Mouse (Mus musculus) spleen, adult 18-20 months (tissue): ENCODE data around the gene Atp2a1.
"Not testable (repeated sequence)": the region's sequence is repeated elsewhere in the genome, so short reads cannot be mapped to it uniquely, and the experiment has no call there.

Experiments used
- DNase-seq, 2 experiments: peaks; one replicate each; pipeline ENCODE4 v3.0.0; 2022; ENCODE audit warnings: mixed read lengths in 2 of 2

Atp2a1 gene

GRCm38 (mm10) chr7:126463004-126463403 lies at the start of gene Atp2a1:
Gene Atp2a1 (minus strand): TSS chr7:126463108.
- DNase-seq, result no peak

GRCm38 (mm10) chr7:126511287-126511686 lies 48.4 kb upstream of the Atp2a1 start:
- DNase-seq, result no peak

GRCm38 (mm10) chr7:126507126-126507778 lies 44.3 kb upstream of the Atp2a1 start:
- no peak for DNase-seq

- no peak for DNase-seq
Measured at GRCm38 (mm10) chr7:126504913-126505312, 42.0 kb upstream of the Atp2a1 start.

- DNase-seq, result peak; percentile 98
Measured at GRCm38 (mm10) chr7:126503273-126503878, 40.5 kb upstream of the Atp2a1 start, which contains the start of gene Atxn2l. Gene Atxn2l (minus strand): TSS chr7:126503437.

GRCm38 (mm10) chr7:126502751-126503150 lies 39.8 kb upstream of the Atp2a1 start:
- DNase-seq, result no peak

GRCm38 (mm10) chr7:126502023-126502741 lies 39.3 kb upstream of the Atp2a1 start:
- DNase-seq, result peak; percentile 81 to 87

- DNase-seq, result no peak
Measured at GRCm38 (mm10) chr7:126501684-126502022, 38.7 kb upstream of the Atp2a1 start.

GRCm38 (mm10) chr7:126499416-126499815 lies 36.5 kb upstream of the Atp2a1 start:
- no peak for DNase-seq

- no peak for DNase-seq
Measured at GRCm38 (mm10) chr7:126497966-126498365, 35.1 kb upstream of the Atp2a1 start.

- DNase-seq, result no peak
Measured at GRCm38 (mm10) chr7:126496475-126496874, 33.6 kb upstream of the Atp2a1 start.

- DNase-seq, result no peak
Measured at GRCm38 (mm10) chr7:126494120-126494519, 31.2 kb upstream of the Atp2a1 start.

- no peak for DNase-seq
Measured at GRCm38 (mm10) chr7:126491973-126492372, 29.1 kb upstream of the Atp2a1 start.

- no peak for DNase-seq
Measured at GRCm38 (mm10) chr7:126491005-126491404, 28.1 kb upstream of the Atp2a1 start.

GRCm38 (mm10) chr7:126487617-126488385 lies 24.9 kb upstream of the Atp2a1 start:
- not testable (repeated sequence) for DNase-seq

GRCm38 (mm10) chr7:126487052-126487483 lies 24.2 kb upstream of the Atp2a1 start, which contains the start of gene Tufm:
Gene Tufm (plus strand): TSS chr7:126487361.
- peak; percentile 81 to 90 for DNase-seq

- peak; percentile 64 to 68 for DNase-seq
Measured at GRCm38 (mm10) chr7:126482392-126482871, 19.5 kb upstream of the Atp2a1 start.

- DNase-seq, result no peak
Measured at GRCm38 (mm10) chr7:126481699-126482098, 18.8 kb upstream of the Atp2a1 start.

GRCm38 (mm10) chr7:126474993-126475581 lies 12.2 kb upstream of the Atp2a1 start, which contains the start of gene Sh2b1:
Gene Sh2b1 (minus strand): TSS chr7:126475424.
- DNase-seq, result peak; percentile 79 to 81

- peak in 1 of 2 experiments; percentile 27 for DNase-seq
Measured at GRCm38 (mm10) chr7:126474486-126474955, 11.6 kb upstream of the Atp2a1 start.

GRCm38 (mm10) chr7:126473470-126474086 lies 10.7 kb upstream of the Atp2a1 start:
- DNase-seq, result no peak

GRCm38 (mm10) chr7:126472713-126473112 lies 9.8 kb upstream of the Atp2a1 start:
- no peak for DNase-seq
